Mouse (Mus musculus) embryonic facial prominence, embryonic 13.5 days (tissue): ENCODE data around the gene Mapk1. TPM values are rescaled to one million over a fixed set of nuclear protein-coding genes. Genes with fewer than 3 reads are reported as not detected.
"Not testable (repeated sequence)": the region's sequence is repeated elsewhere in the genome, so short reads cannot be mapped to it uniquely, and the experiment has no call there.

Source experiments
- ATAC-seq: fragments of 200-750 bp; cut with Nextera tagmentation; 2 replicates; pipeline ENCODE4 v1.8.0; 2017; ENCODE audit warnings: low read depth; ENCODE audit not compliant: insufficient number of reproducible peaks, insufficient read depth, low FRiP score, low TSS enrichment
- H3K27ac ChIP-seq: fragments of 300-500 bp; sonication (generic); 2 replicates; pipeline ENCODE4 v1.5.1; 2015; ENCODE audit warnings: moderate library complexity, mild to moderate bottlenecking, inconsistent platforms
- H3K27me3 ChIP-seq: fragments of 300-500 bp; sonication (generic); 2 replicates; pipeline ENCODE4 v1.6.1; 2015; ENCODE audit warnings: mild to moderate bottlenecking, inconsistent platforms
- H3K36me3 ChIP-seq: fragments of 300-500 bp; sonication (generic); 2 replicates; pipeline ENCODE4 v1.6.1; 2015; ENCODE audit warnings: mild to moderate bottlenecking, inconsistent platforms
- H3K4me1 ChIP-seq: fragments of 300-500 bp; sonication (generic); 2 replicates; pipeline ENCODE4 v1.6.1; 2015; ENCODE audit warnings: inconsistent platforms
- H3K4me2 ChIP-seq: fragments of 300-500 bp; sonication (generic); 2 replicates; pipeline ENCODE4 v1.6.1; 2015; ENCODE audit warnings: moderate library complexity, mild to moderate bottlenecking, inconsistent platforms
- H3K4me3 ChIP-seq: fragments of 300-500 bp; sonication (generic); 2 replicates; pipeline ENCODE4 v1.5.1; 2015; ENCODE audit warnings: mild to moderate bottlenecking, inconsistent platforms
- H3K9ac ChIP-seq: fragments of 300-500 bp; sonication (generic); 2 replicates; pipeline ENCODE4 v1.6.1; 2015; ENCODE audit warnings: mild to moderate bottlenecking, inconsistent platforms
- H3K9me3 ChIP-seq: fragments of 300-500 bp; sonication (generic); 2 replicates; pipeline ENCODE4 v1.6.1; 2016; ENCODE audit warnings: inconsistent platforms
- whole genome bisulfite sequencing: fragments of 180-500 bp; shearing (Covaris S2); methylation state at CpG from one replicate; pipeline ENCODE4 v1.1.7; 2015; ENCODE audit warnings: mixed read lengths; 5-methylcytosine and 5-hydroxymethylcytosine counted together
- polyA plus RNA-seq: library from polyadenylated mRNA; unstranded; fragments of >200 nt; fragmentation: Nextera tagmentation; extraction: Ambion mirVana; gene quantifications from 2 replicates; pipeline ENCODE4 v1.2.1, GENCODE M21; 2015

Gene Mapk1
- polyA plus RNA-seq, 1 experiment from 2014 or later: 136 TPM

GRCm38 (mm10) chr16:16987248-16987647, 4.1 kb downstream of the Mapk1 start:
- no peak for ATAC-seq
- Histone ChIP-seq H3K36me3 (peaks cover 23% of the 10 kb centered on the region), H3K9ac (no peak overlapping the region), H3K4me2 (no peak overlapping the region), H3K9me3 (no peaks in the 10 kb centered on the region), H3K27me3 (no peaks in the 10 kb centered on the region), H3K4me1 (peaks cover 22% of the 10 kb centered on the region), H3K4me3 (no peak overlapping the region), H3K27ac (no peak overlapping the region)
- WGBS: 76% methylated on average over 2 of the region's 2 CpGs

GRCm38 (mm10) chr16:16988842-16989241, 5.7 kb downstream of the Mapk1 start:
- H3K36me3 ChIP-seq: peaks cover 23% of the 10 kb centered on the region
- no peak for ATAC-seq

GRCm38 (mm10) chr16:16990021-16990420, 6.8 kb downstream of the Mapk1 start:
- H3K9me3 ChIP-seq: no peaks in the 10 kb centered on the region
- H3K4me1 ChIP-seq: peaks cover 22% of the 10 kb centered on the region
- H3K27me3 ChIP-seq: no peaks in the 10 kb centered on the region
- ATAC-seq: no peak
- H3K4me2 ChIP-seq: no peak overlapping the region
- no peak overlapping the region for H3K9ac ChIP-seq
- no peak overlapping the region for H3K4me3 ChIP-seq
- peaks cover 28% of the 10 kb centered on the region for H3K36me3 ChIP-seq
- H3K27ac ChIP-seq: no peak overlapping the region
- 79% methylated on average over 4 of the region's 4 CpGs for WGBS

More at GRCm38 (mm10) chr16:16988842-16989241, 5.7 kb downstream of the Mapk1 start:
- Histone ChIP-seq H3K4me2 (no peak overlapping the region), H3K4me1 (peaks cover 24% of the 10 kb centered on the region), H3K9me3 (no peaks in the 10 kb centered on the region), H3K27ac (no peak overlapping the region), H3K4me3 (no peak overlapping the region), H3K9ac (no peak overlapping the region), H3K27me3 (no peaks in the 10 kb centered on the region)
- WGBS: 81% methylated on average over 5 of the region's 5 CpGs

GRCm38 (mm10) chr16:16994426-16995052, 11.4 kb downstream of the Mapk1 start:
- Histone ChIP-seq H3K9me3 (no peaks in the 10 kb centered on the region), H3K27ac (no peak overlapping the region)
- 82% methylated on average over 4 of the region's 4 CpGs for WGBS

GRCm38 (mm10) chr16:16996121-16996729, 13.0 kb downstream of the Mapk1 start:
- H3K9ac ChIP-seq, ATAC-seq, H3K4me3 ChIP-seq, H3K9me3 ChIP-seq, H3K4me1 ChIP-seq, H3K27ac ChIP-seq, H3K4me2 ChIP-seq, H3K27me3 ChIP-seq: not testable (repeated sequence)
- 90% methylated on average over 10 of the region's 10 CpGs for WGBS
- peaks cover 12% of the 10 kb centered on the region for H3K36me3 ChIP-seq

More at GRCm38 (mm10) chr16:16994426-16995052, 11.4 kb downstream of the Mapk1 start:
- ATAC-seq: no peak
- Histone ChIP-seq H3K9ac (no peak overlapping the region), H3K4me2 (no peak overlapping the region), H3K36me3 (peaks cover 5% of the 10 kb centered on the region; the same call in 1 of the 2 replicates), H3K27me3 (no peaks in the 10 kb centered on the region), H3K4me3 (no peak overlapping the region), H3K4me1 (peaks cover 10% of the 10 kb centered on the region)

GRCm38 (mm10) chr16:17001109-17001508, 17.9 kb downstream of the Mapk1 start:
- no peak overlapping the region for H3K27ac ChIP-seq
- WGBS: 88% methylated on average over 3 of the region's 3 CpGs
- no peaks in the 10 kb centered on the region for H3K9me3 ChIP-seq
- no peak for ATAC-seq
- H3K4me3 ChIP-seq: no peak overlapping the region
- H3K4me2 ChIP-seq: no peak overlapping the region
- no peak overlapping the region for H3K9ac ChIP-seq
- peaks cover 3% of the 10 kb centered on the region; the same call in 1 of the 2 replicates for H3K4me1 ChIP-seq
- peaks cover 8% of the 10 kb centered on the region for H3K36me3 ChIP-seq
- no peaks in the 10 kb centered on the region for H3K27me3 ChIP-seq

GRCm38 (mm10) chr16:17007070-17007469, 23.9 kb downstream of the Mapk1 start:
- Histone ChIP-seq H3K9me3 (no peaks in the 10 kb centered on the region), H3K4me3 (no peak overlapping the region), H3K36me3 (peaks cover 7% of the 10 kb centered on the region), H3K27me3 (no peaks in the 10 kb centered on the region), H3K9ac (no peak overlapping the region), H3K4me1 (peaks cover 3% of the 10 kb centered on the region; the same call in 1 of the 2 replicates), H3K4me2 (no peak overlapping the region), H3K27ac (no peak overlapping the region)
- no peak for ATAC-seq
- WGBS: 84% methylated on average over 1 of the region's 1 CpGs

GRCm38 (mm10) chr16:17010036-17010435, 26.9 kb downstream of the Mapk1 start:
- no peaks in the 10 kb centered on the region for H3K27me3 ChIP-seq
- H3K4me3 ChIP-seq: no peak overlapping the region
- H3K9me3 ChIP-seq: no peaks in the 10 kb centered on the region
- 96% methylated on average over 7 of the region's 7 CpGs for WGBS
- H3K9ac ChIP-seq: no peak overlapping the region
- no peak overlapping the region for H3K4me2 ChIP-seq
- no peak for ATAC-seq
- 0 out of 2 replicates have a peak, but pooled peaks cover 6% of the 10 kb centered on the region for H3K4me1 ChIP-seq
- H3K27ac ChIP-seq: no peak overlapping the region
- H3K36me3 ChIP-seq: peaks cover 7% of the 10 kb centered on the region

GRCm38 (mm10) chr16:17012583-17012982, 29.4 kb downstream of the Mapk1 start:
- 94% methylated on average over 1 of the region's 1 CpGs for WGBS
- no peak for ATAC-seq

GRCm38 (mm10) chr16:17015111-17015852, 32.1 kb downstream of the Mapk1 start:
- 82% methylated on average over 4 of the region's 4 CpGs for WGBS
- no peaks in the 10 kb centered on the region for H3K27me3 ChIP-seq
- no peak overlapping the region for H3K4me2 ChIP-seq
- no peaks in the 10 kb centered on the region for H3K9me3 ChIP-seq
- ATAC-seq: no peak
- H3K9ac ChIP-seq: no peak overlapping the region
- no peak overlapping the region for H3K27ac ChIP-seq
- 0 out of 2 replicates have a peak, but pooled peaks cover 6% of the 10 kb centered on the region for H3K4me1 ChIP-seq
- H3K36me3 ChIP-seq: peaks cover 33% of the 10 kb centered on the region
- H3K4me3 ChIP-seq: no peak overlapping the region

More at GRCm38 (mm10) chr16:17012583-17012982, 29.4 kb downstream of the Mapk1 start:
- Histone ChIP-seq H3K4me1 (0 out of 2 replicates have a peak, but pooled peaks cover 6% of the 10 kb centered on the region), H3K9me3 (no peaks in the 10 kb centered on the region), H3K9ac (no peak overlapping the region), H3K27ac (no peak overlapping the region), H3K4me3 (no peak overlapping the region), H3K36me3 (peaks cover 15% of the 10 kb centered on the region), H3K4me2 (no peak overlapping the region), H3K27me3 (no peaks in the 10 kb centered on the region)

GRCm38 (mm10) chr16:17015853-17016230, 32.7 kb downstream of the Mapk1 start:
- Histone ChIP-seq H3K4me1 (0 out of 2 replicates have a peak, but pooled peaks cover 6% of the 10 kb centered on the region), H3K27me3 (no peaks in the 10 kb centered on the region), H3K4me3 (no peak overlapping the region), H3K36me3 (peaks cover 36% of the 10 kb centered on the region), H3K27ac (no peak overlapping the region), H3K9me3 (no peaks in the 10 kb centered on the region), H3K4me2 (no peak overlapping the region), H3K9ac (no peak overlapping the region)
- 93% methylated on average over 3 of the region's 3 CpGs for WGBS
- ATAC-seq: no peak
